Mouse (Mus musculus) frontal cortex, postnatal 14 days (tissue): ENCODE measurements at regions not wholly inside any gene's neighbourhood (a gene's known extent, or its start where the extent isn't known, plus 50 kb on each side); places are given as distances from the start of the nearest gene placed in this dataset.
A peak's percentile ranks its signal among the peaks of the same experiment; 100 is the strongest.

Experiments used
- DNase-seq, 2 experiments: peaks; one replicate each; pipeline ENCODE4 v3.0.0; 2022; ENCODE audit warnings: low spot score in 2 of 2

DNA sequence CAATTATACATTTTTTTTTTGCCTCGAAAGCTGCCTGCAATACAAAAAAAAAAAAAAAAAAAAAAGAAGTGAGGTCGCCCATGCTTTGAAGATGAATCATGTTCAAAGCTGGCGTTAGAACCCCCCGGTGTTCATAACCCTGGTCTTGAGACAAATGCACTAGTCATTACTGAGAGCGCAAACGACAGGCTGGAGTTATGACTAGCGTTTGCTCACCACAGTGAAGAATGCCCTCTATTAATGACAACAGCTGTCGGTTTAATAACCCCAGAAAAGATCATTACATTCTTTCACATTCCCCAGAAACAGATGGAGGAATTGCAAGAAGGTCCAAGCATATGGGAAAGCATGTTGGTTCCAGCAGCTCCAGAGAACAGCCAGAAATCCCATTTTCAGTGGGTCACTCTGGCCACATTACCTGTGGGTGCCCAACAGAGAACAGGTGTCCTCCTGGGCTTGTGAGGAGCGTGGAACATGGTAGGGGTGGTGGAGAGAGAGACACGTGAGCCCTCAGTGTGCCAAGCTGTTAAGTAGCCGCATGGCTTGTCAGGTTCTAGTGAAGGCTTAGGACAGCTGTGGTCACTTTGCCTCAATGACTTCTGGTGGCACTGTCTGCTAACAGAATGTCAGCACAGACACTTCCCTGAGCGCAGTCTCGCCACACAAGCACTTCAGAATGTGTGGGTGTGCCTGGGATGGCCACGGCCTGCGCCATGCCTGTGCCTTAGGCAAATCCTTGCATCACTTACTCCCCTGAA lies 60.4 kb downstream of the Aipl1 start:
- DNase-seq: no peak

GRCm38 (mm10) chr11:71971351-71971750 lies 66.0 kb downstream of the Aipl1 start:
- no peak for DNase-seq

GRCm38 (mm10) chr11:71962306-71962705 lies 75.0 kb downstream of the Aipl1 start:
- DNase-seq: no peak

DNA sequence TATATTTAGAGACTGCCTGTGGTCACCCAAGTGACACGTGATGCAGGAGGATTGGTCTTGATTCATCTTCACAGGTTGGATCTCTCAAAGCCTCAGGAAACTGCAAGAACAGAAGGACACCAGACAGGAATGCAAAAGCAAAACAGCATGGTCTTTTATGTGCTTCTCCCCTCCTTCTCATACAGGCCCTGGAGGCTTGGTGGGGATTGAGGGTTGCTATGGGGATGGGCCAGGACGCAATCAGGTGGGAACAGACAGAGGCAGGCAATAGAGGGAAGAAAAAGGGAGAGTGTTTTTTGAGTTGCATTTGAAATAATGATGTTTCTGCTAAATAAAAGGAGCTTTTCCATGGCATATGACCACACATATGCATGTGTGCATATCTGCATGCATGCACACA lies 84.8 kb downstream of the Aipl1 start:
- DNase-seq: no peak

DNA sequence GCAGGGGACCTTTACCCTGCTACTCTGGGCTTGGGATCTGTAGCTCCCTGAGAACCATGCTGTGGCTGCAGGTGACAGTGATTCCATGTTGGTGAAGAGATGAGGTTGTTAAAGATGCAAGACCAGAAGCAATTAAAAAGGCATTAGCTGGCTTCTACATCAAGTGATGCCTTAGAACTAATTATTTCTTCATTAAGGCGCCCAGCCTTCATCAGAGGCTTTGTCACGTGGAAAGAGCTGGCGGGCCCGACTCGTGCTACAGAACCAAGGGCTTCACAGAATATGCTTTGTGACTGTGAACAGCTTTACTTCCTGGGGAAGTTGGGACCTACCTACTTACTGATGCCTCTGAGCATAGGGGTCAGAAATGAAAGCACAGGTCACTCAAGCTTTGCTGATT lies 90.1 kb downstream of the Aipl1 start:
- DNase-seq: no peak

GRCm38 (mm10) chr11:71945098-71945413 lies 92.3 kb downstream of the Aipl1 start:
- no peak for DNase-seq

GRCm38 (mm10) chr11:71944398-71945097 lies 92.8 kb downstream of the Aipl1 start:
- peak; percentile 38 to 46 for DNase-seq

GRCm38 (mm10) chr11:71943512-71943911 lies 93.8 kb downstream of the Aipl1 start:
- no peak for DNase-seq

- peak in 1 of 2 experiments; percentile 17 for DNase-seq
Observed at GRCm38 (mm10) chr11:71939066-71939465, 98.2 kb downstream of the Aipl1 start.

- no peak for DNase-seq
Observed at GRCm38 (mm10) chr11:71937108-71937507, 100.2 kb downstream of the Aipl1 start.

GRCm38 (mm10) chr11:71929716-71930488 lies 107.4 kb downstream of the Aipl1 start:
- DNase-seq: peak in 1 of 2 experiments; percentile 37

- no peak for DNase-seq
Observed at GRCm38 (mm10) chr11:71914665-71915064, 122.6 kb downstream of the Aipl1 start.

DNA sequence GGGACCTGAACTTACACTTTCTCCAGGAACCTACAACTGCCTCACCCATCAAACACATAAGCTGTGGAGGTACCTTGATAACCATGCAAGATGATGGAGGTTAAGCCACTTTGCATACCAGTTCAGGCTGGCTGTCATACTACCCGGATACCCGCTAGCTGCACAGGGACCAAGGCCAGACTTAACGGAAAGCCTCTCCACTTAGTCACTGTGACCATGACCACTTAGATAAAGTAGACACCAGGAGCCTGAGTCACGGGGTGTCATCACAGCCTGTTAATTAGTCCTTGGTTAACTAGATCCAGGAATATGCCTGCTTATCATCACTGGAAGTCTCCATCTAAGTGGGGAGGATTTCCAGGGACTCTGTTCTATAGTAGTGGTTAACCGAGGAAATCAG lies 124.7 kb downstream of the Aipl1 start:
- no peak for DNase-seq

DNA sequence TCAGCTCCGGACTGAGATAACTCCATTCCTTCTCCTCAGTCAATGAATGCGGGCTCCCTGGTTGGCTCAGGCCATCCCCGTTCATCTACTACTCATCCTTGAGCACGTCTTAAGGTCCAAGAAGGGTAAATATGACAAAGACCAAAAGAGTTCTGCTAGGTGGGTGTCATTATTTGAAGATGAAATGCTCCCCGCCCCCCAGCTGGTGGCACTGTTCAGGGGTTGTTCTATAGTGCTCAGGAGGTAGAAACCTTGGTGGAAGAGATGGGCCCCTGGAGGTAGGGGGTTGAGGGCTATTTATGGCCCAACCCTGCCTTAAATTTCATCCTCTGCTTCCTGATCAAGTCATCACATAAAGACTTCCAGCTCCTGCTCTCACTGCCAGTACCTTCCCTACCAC lies 126.0 kb downstream of the Aipl1 start:
- DNase-seq: no peak

- no peak for DNase-seq
Observed at GRCm38 (mm10) chr11:71908616-71909015, 128.7 kb downstream of the Aipl1 start.

- no peak for DNase-seq
Observed at GRCm38 (mm10) chr11:71903020-71903410, 134.3 kb downstream of the Aipl1 start.

DNA sequence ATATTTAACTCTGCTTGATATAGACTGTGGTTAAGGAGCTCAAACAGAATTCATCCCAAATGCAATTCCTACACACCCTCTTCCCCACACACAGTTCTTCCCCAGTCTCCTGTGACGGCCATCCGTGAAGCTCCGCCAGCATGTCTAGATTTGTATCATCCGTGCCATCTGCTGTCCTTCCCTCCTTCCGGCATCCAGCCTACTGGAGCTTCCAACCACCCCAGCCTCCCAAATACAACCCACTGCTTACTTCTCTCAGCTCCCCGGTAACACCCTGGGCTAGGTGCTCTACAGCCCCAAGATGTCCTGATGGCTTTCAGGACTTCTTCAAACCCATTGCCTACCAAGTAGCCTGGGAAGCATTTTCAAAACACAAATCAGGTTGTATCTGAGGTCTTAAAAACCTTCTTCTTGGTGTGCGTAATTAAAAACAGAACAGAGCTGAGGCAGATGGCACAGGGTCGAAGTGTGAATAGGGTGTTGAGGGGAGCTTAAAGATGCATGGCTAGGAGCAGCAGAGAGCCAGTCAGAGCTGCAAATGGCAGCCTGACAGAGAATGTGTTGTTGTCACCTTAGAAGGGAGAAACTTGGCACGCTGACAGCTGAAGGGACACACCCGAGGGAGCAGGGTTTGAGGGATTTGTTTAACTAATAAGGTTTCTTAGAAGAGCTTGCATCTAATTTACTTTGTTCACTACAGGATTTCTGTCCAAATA lies 134.8 kb downstream of the Aipl1 start:
- peak; percentile 36 to 42 for DNase-seq

GRCm38 (mm10) chr11:71900816-71901215 lies 136.5 kb downstream of the Aipl1 start:
- DNase-seq: no peak

GRCm38 (mm10) chr11:71897551-71897950 lies 139.8 kb downstream of the Aipl1 start:
- DNase-seq: no peak

DNA sequence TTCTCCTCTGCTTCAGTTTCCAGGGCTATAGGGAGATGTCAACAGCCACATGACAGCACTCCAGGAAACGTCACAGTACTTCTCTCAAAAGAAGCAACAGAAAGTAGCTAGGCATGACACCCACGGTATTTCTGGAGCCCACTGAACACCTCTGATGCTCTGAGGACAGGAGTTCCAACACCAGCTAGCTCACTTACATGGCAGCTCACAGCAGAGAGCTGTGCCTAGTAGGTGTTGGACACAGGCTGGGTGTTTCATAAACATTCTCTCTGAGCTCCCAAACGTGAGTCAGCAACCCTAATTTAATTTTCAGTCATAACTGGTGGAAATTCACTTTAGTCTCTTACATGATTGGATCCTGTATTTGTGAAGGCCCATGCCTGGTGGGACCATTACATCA lies 140.2 kb downstream of the Aipl1 start:
- no peak for DNase-seq

DNA sequence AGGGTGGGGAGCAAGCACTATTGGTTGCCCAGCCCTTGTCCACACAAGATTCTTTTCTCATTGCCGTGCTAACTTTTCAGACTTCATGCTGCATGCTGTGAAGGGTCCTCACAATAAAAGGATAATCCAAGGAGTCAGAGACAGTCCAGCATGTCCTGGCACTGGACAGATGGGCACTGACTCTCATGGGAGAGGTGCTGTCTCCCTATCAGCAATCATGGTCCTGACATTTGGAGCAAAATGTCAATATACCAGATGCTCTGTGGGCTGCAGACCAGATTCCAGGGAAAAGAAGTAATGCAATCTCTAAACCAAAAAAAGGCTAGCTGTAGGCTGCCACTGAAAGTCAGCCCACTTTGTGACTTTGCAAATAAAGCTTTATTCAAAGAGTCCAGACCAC lies 141.5 kb downstream of the Wscd1 start:
- DNase-seq: no peak

DNA sequence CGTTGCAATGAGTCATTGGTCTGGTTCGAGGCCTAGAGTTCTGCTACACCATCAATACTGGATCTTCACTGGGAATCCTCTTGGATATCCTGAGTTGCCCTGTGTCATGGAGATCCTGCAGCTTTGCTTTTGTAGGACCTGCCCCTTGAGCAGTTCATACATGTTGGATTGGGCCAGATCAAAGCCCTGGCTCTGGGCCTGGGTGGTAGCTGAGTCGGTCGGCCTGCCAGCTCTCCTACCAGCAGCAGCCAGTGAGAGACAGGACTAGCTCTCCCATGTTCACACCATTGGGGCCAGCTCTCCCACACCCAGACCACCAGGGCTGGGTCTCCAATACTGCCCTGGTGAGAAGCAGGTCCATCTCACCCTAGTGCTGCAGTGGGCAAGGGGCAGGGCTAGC lies 139.4 kb downstream of the Wscd1 start:
- no peak for DNase-seq
